Comparison of ENCODE assay signal across 15 mouse cellular contexts in genomic region chr13:48587354-48587753, GRCm38 (mm10).
"Had no signal": no experiment of that assay in that cellular context is flagged by ENCODE, and none has a peak within 500 bp of the region (broad histone marks: within the 10 kb centered on the region; RNA-seq: fewer than 3 reads in every experiment).

No protein-coding gene starts in this region.

- H3K36me3 ChIP-seq: stomach, embryonic 15.5 days had no signal

- H3K4me3 ChIP-seq: kidney, embryonic 15.5 days; limb, embryonic 13.5 days; midbrain, embryonic 13.5 days; myocyte; neural tube, embryonic 15.5 days; stomach, embryonic 15.5 days had no signal

- H3K9ac ChIP-seq: kidney, embryonic 15.5 days; limb, embryonic 13.5 days; liver, embryonic 14.5 days; midbrain, embryonic 13.5 days; neural tube, embryonic 15.5 days; stomach, embryonic 15.5 days had no signal

- H3K4me1 ChIP-seq: kidney, embryonic 15.5 days; limb, embryonic 13.5 days; midbrain, embryonic 13.5 days; neural tube, embryonic 15.5 days; stomach, embryonic 15.5 days had no signal

- DNase-seq: kidney, adult 11 months; kidney, postnatal 14 days; left cerebral cortex, postnatal 4 days; lung, adult 18-20 months; right cerebral cortex, adult 18-20 months; right cerebral cortex, postnatal 25 days; thymus, adult 2 months; thymus, postnatal 25 days had no signal

- H3K4me2 ChIP-seq: kidney, embryonic 15.5 days; limb, embryonic 13.5 days; midbrain, embryonic 13.5 days; neural tube, embryonic 15.5 days; stomach, embryonic 15.5 days had no signal

- H3K27ac ChIP-seq: kidney, embryonic 15.5 days; limb, embryonic 13.5 days; liver, embryonic 14.5 days; midbrain, embryonic 13.5 days; neural tube, embryonic 15.5 days; stomach, embryonic 15.5 days had no signal

- H3K9me3 ChIP-seq: kidney, embryonic 15.5 days; limb, embryonic 13.5 days; midbrain, embryonic 13.5 days; neural tube, embryonic 15.5 days; stomach, embryonic 15.5 days had no signal

- H3K27me3 ChIP-seq: kidney, embryonic 15.5 days; limb, embryonic 13.5 days; midbrain, embryonic 13.5 days; neural tube, embryonic 15.5 days; stomach, embryonic 15.5 days had no signal

- ATAC-seq: midbrain, embryonic 13.5 days had no signal
